Mouse (Mus musculus) Muller cell, postnatal 12 days (primary cell): ENCODE data around the gene Myom1.
A peak's percentile ranks its signal among the peaks of the same experiment; 100 is the strongest.

Experiments used
- DNase-seq: peaks from one replicate; pipeline ENCODE4 v3.0.0-alpha.2; 2015; ENCODE audit errors: inconsistent ontology term

Myom1 gene

DNA sequence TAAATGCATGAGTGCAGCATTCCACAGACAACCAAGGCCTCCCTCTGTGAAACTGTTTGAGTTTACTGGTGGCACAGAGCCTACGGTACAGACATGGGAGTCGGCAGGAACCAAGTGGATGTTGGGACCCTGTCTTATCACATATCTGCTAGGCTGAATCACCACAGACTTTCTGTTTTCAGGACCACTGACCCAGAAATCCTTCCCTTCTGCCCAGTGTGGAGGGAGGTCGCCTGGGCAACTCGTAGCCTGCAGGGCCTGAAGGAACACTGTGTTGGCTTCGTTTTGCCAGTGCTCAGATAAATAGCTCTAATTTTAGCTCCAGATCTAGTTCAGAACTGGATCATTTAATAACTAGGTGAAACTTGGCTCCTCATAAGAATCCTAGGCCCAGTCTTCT lies 12.5 kb downstream of the Myom1 start:
- DNase-seq, result peak; percentile 74

DNA sequence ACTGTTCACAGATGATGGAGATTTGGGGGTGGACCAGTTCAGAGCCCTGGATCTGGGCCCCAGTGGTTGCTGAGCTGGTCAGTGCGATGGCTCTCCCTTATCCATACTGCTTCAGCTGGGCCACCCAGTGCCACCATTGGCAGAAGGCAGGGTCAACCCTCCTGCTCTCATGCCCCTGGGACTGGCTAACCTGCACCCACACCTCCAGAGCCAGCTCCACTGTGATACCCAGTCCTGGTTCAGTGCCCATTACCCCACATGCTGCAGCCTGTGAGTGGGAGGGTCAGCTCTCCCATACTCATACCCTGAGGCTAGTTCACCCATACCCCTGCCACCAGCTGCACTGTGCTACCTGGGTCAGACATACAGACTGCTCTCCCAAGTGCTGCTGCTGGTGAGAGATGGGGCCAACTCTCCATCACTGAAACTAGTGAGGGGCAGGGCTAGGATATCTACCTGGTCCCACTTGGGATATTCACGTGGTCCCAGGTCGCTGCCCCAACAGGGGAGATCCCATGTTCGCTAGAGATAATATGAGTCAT lies 15.1 kb downstream of the Myom1 start:
- no peak for DNase-seq

DNA sequence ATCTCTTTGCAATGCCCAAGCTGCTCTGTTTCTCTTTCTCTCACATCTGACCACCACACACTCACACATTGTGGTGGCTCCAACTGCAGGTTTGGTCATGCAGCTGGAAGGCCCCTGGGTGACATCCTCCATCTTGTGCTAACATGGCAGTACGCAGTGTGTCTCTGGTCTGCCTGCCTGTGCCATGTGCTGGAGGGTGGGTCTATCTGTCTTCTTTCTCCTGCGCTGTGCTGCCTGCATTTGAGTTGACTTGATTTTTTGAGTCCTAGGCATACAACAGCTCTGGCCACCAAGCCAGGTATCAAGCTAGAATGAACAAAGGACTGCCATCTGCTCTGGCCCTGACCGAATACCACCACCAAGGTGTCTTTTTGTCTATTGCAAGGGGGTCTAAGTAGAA lies 15.7 kb downstream of the Myom1 start:
- DNase-seq, result no peak

DNA sequence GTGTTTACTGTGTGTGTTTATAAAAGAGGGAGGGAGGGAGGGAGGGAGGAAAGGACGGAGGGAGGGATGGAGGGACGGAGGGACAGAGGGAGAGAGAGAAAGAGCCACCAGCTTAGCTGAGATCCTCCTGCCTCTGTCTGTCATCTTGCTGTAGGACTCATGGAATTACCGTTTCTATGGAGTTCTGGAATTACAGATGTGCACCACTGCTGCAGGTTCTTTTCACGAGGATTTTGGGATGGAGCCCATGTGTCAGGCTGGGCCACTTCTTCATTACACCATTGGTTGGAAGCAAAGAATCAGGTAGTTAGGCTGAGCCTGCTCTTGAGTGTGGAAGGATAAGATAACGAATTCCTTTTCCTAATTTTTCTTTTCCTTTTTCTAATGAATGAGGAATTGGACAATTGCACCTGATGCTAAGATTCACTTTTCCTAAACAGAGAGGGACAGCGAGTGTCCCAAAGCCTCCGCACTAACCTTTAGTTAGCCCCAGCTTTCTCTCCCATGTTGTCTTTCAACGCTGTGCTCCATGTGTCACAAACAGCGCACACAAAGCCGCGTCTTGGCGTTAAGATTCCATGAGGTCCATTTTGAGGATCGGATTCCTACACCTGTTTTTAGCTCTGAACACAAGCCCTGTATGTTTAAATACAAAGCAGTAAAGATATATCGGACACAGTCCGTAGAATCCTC lies 16.3 kb downstream of the Myom1 start:
- no peak for DNase-seq

DNA sequence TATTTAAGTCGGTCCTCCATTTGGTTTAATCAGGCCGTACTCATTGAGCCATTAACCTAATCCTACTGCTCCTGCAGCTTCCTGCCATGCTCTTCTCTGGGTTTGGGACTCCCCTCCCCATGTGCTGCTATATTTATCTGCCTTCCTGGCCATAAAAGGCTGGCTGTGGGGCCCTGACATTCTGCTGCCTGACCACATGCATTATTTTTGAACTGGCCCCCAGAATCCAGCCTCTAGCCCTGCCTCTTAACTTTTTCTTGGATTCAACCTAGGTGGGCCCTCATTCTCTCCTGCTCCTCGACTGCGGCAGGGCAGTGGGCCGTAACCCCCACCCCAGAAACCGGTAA lies 16.8 kb downstream of the Myom1 start:
- no peak for DNase-seq

DNA sequence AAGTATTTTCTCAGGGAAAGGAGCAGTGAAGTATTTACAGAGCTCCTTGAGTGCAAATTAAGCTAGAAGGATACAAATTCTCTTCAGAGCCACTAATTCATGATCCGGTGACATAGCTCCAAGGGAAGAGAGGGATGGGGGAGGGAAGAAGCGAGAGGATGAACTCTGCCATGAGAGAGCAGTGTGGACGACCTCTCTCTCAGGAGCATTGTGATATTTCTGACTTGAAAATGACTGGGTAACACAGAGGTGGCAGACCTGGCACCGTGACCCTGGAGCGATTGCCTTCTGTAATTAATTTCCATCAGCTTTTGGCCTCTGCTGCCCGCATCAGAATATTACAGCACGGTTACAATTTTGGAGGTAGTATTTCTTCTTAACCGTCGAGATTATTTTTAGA lies 17.4 kb downstream of the Myom1 start:
- DNase-seq, result no peak

DNA sequence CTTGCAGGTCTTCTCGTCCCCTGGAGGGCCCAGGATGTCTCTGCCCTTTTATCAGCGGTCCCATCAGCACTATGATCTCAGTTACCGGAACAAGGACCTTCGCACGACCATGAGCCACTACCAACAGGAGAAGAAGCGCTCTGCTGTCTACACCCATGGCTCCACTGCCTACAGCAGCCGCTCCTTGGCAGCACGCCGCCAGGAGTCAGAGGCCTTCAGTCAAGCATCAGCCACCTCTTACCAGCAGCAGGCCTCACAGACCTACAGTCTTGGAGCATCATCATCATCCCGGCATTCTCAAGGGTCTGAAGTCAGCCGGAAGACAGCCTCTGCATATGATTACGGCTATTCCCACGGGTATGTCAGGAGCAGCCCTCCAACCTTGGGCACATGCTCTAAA lies 20.4 kb downstream of the Myom1 start:
- DNase-seq, result no peak

DNA sequence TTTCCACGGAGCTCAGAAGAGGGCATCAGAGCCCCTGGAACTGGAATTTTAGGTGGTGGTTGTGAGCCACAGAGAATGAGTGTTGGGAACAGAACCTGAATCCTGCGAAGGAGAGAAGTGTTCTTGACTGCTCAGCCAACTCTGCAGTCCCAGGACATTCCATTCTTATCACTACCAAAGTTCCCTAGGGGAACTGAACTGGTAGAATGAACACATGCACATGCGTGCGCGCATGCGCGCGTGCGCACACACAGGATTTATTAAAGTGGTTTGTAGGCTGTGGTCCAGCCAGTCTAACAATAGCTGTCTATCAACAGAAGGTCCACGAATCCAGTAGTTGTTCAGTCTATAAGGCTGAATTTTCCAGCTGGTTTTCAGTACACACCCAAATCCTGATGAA lies 21.6 kb downstream of the Myom1 start:
- DNase-seq, result no peak

DNA sequence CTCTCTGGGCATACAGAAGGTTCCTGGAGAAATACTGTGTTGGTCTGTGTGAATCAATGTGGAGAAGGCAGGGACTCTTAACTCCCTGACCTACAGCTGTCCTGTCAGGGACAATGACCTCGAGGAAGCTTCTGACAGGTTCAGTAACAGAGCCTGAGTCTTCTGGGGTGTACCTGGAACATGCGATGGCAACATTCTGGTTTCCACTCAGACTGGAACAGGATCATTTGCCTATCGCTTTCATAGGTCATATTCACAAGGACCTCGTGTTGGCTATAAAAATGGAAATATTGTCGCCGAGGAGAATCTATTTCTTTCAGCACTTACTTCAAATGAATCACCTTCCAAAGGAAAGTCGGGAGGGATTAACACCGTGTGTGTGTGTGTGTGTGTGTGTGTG lies 23.5 kb downstream of the Myom1 start:
- no peak for DNase-seq

DNA sequence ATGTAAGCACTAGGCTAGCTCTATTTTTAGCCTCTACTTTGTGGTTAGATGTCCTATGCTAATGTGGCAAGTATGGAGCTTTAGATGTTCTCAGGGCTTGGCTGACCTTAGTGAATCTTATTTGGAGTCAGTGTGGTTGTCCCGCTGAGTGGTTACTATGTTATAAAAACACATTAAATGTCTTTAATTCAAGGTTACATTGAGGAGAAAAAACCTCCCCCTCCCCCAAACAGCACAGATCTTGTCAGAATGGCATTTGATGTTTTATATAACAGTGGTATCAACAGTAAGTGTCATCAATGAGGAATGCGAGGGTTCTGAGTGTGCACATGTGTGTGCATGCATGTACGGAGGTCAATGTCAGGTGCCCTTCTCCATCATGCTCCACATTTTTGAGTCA lies 24.8 kb downstream of the Myom1 start:
- no peak for DNase-seq

DNA sequence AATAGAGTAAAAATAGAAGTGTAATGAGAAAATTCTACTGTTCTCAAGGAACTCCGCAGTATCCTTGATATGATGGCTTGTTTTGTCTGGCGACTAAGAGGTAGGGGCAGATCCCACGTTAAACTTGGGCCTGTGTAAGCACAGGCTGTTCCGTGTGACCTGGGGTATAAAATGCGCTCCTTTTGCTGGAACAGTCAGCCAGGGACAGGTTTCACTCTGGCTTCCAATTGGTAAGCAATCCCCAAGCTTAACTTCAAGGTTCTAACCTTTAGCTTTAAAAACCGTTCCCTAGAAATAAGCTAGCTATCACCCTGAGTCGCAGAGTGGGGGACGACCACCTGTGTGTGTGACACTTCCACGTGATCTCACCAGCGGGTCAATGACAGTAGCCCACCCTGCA lies 30.3 kb downstream of the Myom1 start:
- DNase-seq, result no peak

DNA sequence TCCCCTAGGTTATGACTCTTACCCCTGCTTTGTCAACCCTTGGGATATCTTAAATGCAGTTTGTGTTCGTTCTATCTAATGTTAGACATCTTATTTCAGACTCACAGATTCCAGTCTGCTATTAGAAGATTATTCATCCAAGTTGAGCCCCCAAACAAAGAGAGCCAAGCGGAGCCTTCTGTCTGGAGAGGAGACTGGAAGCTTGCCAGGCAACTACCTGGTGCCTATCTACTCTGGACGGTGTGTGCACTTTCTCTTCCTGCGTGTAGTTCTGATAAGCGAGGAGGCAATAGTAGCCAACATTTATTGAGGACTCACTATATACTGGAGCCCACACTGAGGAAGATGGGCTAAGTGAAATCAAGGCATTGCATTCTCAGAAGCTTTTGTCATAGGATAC lies 32.0 kb downstream of the Myom1 start:
- DNase-seq, result no peak

DNA sequence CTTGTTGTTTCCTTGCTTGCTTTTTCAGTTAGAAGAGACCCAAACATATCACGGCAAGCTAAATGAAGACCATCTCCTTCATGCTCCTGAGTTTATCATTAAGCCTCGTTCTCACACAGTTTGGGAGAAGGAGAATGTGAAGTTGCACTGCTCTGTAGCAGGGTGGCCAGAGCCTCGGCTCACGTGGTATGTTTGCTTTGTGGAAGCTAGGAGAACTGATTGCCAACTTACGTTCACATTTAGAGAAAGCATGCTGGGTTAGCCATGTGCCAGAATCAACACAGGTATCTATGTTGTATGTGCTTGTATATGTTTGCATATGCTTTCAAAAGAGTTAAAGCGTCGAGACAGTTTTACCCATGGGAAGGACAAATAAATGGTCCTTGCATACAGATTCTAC lies 34.8 kb downstream of the Myom1 start:
- DNase-seq, result no peak

DNA sequence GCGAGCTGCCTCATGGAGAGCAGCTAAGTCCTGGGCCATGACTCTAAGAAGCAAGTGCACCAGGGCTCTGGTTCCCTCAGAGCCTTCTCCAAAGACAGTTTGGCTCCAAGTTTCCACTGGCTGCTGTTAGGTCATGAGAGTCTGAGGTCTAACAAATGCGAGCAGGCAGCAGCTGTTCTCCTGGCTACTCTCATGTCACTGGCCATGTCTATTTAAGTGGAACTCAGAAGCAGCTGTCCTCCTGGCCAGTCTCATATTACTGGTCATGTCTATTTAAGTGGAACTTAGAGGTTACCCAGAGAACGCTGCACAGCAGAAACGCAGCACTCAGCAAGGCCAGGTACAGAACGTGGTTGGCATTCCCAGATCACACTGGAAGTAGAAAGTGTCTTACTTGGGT lies 36.4 kb downstream of the Myom1 start:
- DNase-seq, result no peak

DNA sequence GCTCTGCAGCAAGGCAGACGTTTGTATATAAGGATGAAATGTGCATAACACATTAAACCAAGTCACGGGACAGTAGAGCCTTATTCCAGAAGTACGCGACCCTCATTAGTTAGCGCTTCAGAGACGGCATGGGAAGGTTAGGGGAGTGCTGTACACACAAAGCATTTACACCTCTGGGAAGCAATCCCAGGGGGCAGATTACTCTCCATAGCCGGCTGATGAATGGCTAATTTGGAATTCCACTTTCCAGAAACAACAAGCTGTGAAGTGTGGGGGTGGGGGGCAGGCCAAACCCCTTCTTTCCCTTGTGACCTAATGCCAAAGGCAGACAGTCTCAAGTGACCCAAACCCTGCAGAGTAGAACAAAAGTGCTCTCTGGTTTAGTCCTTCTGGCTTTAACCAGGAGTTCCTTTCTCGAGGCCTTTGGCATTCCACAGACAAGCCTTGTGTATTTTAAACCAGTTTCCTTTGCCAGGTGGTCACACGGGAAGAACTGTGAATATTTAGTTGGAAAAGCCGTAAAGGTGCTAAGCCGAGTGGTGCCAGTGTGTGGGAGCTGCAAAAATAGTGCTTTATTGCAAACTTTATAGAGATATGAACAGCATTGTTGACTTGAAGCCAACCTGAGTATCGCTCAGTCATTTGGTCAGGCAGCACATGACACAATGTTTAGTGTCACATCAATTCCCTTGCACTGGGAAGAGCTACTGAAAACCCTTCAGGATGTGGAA lies 37.6 kb downstream of the Myom1 start:
- DNase-seq, result peak; percentile 81

DNA sequence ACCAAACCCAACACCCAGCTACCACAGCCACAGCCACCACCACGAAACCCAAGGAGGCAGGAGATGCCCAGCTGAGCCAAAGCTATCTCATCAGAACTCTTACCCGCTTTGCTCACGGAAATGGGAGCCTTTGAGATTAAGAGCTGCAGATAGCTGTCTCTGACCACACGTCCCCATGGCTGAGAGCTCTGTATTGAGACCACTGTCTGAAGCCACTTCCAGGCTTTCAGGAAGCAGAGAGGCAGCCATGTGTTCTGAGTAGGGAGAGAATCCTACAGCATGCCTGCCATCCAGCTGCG lies 38.1 kb downstream of the Myom1 start:
- no peak for DNase-seq

DNA sequence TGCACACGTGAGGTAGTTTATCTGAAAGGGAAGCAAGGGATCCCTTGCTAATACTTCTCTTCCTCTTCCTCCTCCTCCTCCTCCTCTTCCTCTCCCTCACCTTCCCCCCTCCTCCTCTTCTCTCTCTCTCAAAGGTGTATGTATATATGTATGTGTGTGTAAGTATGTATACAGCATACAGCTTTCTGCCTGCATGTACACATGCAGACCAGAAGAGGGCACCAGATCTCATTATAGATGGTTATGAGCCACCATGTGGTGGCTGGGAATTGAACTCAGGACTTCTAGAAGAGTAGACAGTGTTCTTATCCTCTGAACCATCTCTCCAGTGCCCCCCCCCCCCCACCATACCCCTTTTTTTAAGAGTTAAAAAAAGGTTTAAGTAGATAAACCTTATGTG lies 40.2 kb downstream of the Myom1 start:
- DNase-seq, result no peak

DNA sequence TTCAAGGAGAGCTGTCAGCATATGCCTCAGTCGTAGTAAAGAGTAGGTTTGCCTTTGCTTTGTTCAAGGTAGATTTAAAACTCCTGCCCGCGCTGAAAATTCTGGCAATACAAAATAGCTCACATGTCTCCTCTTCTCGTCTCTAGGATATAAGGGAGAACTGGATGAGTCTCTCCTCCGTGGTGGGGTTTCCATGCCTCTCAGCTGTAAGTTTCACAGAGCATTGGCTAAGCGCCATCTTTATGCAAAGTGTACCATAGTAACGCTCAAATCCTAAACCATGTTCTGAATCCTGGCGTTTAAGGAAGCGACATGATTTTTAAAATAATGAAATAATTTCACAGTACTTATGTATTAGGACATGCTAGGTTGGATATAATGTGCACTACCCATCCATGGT lies 43.2 kb downstream of the Myom1 start:
- no peak for DNase-seq

DNA sequence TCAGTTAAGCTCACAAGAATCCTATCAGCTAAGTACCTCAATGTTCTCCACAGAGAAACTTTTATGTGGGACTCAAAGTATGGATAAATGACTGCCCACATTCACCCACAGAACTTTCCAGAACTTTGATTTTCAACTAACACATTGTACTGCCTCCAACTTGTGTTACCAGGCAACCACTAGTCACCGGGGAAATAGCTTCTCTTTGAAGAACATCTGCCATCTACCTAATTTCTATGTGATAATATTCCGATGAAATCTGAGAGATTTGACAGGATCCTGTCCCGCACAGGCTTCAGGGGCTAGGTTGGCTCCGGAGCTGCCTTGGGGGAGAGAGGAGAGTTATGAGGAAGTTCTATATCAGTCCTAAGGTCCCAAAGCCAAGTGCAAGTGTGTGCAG lies 44.4 kb downstream of the Myom1 start:
- DNase-seq, result no peak

DNA sequence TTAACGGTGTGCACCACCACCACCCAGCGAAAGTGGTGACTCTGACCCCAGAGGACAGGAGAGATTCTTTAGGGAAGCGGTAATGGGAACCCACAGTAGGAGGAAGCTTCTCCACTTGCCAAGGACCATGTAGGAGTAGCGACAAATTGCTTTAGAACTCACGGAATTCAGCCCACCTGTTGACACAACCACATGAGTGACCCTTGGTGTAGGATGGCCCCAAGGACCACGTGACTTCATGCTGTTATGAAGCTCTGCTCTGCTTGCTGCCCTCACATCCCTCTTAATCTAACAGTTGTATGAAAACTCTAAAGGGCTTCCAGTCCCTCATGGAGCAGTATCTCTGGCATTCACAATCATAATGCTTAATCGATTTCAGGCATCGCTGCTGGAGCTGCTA lies 46.9 kb downstream of the Myom1 start:
- peak; percentile 16 for DNase-seq

DNA sequence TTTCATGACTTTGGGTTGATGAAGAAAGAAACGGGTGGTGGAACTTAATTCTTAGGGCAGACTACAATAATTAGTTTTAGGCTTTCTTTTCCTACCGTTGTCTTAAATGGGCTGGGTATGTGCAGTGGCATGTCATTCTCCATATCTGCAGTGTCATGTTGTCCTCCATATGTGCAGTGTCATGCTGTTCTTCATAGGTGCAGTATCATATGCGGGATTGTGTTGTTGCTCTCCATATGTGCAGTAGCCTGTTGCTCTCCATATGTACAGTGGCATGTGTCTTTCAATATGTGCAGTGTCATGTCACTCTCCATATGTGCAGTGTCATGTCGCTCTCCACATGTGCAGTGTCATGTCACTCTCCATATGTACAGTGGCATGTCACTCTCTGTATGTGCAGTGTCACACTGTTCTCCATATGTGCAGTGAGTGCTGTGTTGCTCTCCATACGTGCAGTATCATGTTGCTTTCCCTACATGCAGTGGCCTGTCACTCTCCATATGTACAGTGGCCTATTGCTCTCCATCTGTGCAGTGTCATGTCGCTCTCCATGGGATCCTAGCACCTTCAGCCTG lies 50.8 kb downstream of the Myom1 start:
- DNase-seq, result no peak

DNA sequence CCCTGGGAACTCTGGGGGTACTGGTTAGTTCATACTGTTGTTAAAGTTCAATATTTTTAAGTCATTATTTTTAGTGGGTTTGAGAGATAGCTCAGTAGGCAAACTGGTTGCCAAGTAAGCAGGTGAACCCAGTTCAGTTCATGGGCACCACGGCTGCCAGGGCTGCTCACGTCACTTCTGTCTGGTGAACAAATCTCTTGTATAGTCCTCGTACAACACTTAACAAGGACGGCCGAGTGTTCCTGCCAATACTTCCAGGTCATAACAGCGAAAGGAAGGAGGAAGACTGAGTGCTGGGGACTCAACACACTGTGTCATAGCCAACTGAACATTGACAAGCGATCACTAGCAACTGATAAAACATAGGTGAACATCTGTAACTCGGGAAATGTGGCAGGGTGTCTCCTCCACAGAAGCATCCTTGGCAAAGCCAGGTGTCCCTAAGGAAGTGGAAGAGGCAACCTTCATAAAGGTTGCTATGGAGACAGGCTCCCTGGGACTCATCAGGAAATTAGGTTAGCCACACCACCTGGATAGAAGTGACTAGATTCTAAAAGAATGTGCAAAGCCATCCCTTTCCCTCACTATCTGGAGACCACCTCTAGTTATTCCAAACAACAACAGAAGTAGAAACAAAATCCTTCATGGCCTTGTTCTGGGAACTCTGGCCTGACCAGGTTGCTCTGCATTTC lies 52.9 kb downstream of the Myom1 start:
- DNase-seq, result no peak

DNA sequence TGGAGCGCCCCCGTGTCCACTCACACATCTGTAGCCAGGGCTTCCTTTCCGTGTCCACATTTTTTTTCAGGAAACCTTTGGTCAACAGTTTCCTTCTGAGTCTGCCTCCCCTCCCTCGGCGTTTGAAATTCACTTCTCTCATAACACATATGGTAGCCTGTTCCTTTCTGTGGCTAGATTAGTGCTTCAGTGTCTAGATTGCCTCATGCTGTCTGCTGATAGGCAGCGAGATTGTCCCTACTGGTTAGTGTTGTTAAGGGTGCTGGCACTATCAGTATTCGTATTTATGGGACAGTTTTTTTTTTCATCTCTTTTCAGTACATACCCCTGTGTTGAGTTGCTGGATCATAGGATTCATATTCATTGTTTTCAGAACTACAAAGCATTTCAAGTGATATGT lies 54.0 kb downstream of the Myom1 start:
- DNase-seq, result no peak
